Mouse (Mus musculus) ovary, postnatal 14 days (tissue): ENCODE results near the gene Slc51a.
"Not testable (repeated sequence)": the region's sequence is repeated elsewhere in the genome, so short reads cannot be mapped to it uniquely, and the experiment has no call there.

ENCODE experiments used
- DNase-seq: peaks from one replicate; pipeline ENCODE4 v3.0.0; 2022; ENCODE audit warnings: low spot score

Gene Slc51a

DNA sequence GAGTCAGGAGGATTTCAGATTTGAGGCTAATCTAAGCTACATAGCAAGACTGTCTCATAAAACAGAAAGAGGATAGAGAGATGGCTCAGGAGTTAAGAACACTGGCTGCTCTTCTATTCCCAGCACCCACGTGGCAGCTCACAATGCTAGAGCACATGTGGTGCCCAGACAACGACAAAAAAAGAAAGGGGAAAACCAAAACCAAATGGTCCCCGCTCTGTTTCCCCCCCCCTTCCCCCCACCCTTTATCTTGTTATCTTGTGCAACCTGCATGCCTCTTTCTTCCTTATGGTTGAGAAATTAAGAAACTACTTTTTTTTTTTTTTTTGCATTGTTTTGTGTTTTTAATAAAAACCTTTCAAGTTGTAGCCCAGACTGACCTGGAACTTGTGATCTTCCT is 19.2 kb downstream of the Slc51a start:
- no peak for DNase-seq

DNA sequence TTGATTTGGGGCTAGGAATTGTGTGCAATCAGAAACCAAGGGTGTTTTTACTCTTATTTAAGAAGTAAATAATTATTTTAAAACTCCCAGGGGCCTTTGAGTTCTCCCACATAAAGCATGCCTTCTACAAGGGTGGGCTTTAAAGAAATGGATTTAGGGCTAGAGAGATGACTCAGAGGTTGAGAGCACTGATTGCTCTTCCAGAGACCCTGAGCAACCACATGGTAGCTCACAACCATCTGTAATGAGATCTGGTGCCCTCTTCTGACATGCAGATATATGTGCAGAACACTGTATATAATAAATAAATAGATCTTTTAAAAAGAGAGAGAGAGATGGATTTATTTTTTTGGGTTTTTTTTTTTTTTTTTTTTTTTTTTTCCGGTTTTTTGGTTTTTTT is 22.8 kb downstream of the Slc51a start:
- DNase-seq: no peak

DNA sequence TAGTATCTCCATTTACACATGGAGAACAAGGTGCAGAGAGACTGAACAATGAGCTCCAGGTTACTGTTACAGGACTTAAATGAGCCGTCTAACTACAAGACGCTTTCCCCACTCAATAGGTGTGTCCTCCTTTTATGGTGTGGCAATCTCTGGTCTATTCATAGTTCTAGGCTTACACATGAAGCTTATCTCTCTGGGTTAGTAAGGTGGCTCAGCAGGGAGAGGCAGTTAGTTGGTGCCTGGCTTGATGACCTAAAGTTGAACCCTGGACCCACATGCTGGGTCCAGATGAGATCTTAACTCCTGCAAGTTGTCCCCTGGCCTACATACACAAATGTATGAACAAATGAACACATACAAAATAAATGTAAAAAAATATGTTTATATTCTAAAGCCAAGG is 24.3 kb downstream of the Slc51a start:
- no peak for DNase-seq

DNA sequence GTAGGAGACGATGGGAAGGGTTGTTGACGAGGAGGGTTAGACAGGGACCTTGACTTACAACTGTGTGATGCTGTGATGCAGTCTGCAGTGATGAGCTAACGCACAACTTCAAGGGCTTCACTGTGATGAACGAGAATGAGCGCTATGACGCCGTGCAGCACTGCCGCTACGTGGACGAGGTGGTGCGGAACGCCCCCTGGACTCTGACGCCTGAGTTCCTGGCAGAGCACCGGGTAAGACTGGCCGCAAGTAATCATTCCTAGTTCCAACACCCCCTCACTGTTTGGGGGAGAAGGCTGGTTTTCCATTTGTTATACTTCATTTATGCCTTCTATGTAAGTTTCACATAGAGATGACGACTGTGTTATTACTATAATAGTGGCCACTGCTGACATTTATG is 24.7 kb downstream of the Slc51a start:
- no peak for DNase-seq

DNA sequence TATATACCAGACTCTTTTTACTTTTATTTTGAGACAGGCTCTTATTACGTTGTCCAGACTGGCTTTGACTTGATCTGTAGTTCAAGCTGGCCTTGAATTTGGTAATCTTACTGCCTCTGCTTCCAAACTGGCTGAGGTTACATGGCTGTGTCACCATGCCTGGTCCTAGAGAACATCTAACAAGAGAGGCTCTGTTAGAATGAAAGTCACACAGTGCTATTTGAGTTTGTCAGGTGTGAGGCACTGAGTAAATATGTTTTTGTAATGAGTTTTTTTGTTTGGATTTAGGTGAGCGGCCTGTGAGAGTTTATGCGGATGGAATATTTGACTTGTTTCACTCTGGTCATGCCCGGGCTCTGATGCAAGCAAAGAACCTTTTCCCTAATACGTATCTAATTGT is 26.0 kb downstream of the Slc51a start:
- no peak for DNase-seq

DNA sequence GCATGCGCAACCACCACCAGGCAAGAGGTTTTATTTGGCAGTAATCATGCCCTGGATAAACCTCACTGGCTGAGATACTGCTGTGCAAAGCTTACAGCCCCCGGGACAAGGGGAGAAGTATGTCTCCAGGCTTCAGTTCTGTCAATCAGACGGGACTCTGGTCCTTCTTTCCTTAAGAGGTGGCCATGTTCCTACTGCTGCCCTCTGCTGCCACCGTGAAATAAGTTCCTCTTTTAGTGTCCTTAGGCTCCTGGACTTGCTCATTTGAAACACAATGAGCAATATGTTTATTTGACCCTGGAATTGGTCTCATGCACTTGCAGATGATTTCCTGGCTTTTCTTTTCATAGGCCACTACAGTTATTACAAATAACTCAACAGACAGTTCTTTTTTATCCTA is 27.2 kb downstream of the Slc51a start:
- no peak for DNase-seq

DNA sequence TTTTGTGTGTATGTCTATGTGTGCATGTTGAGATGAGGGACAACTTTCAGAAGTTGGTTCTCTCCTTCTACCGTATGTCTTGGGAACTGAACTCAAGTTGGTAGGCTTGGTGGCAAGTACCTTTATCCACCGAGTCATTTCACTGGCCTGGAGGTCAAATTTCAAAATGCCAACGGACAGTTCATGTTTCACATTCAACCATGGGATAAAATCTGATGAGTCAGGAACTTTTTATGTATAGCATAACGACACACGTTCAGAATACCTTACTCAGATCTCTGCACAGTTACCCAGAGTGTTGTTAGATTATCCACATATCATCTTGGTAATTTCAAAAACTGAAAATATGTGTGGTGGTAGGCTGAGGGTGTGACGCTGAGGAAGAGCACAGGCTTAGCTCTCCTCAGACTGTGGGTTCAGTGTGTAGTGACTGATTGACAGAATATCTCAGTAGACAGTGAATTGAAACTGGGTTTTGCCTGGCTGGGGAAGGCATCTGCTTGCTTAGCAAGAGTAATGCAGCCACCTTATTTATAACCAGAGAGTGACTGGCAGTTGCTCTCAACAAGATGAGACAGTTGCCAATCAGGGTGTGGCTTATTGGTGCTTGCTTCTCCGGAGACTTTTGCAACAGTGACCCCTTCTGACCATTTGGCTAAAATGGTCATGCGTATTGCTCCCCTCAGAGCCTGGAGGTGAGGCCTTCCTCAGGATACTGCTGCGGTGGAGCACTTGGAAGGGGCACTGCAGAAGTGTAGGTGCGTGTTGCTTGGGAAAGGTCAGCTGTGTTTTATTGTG is 29.9 kb downstream of the Slc51a start:
- peak; percentile 26 for DNase-seq

DNA sequence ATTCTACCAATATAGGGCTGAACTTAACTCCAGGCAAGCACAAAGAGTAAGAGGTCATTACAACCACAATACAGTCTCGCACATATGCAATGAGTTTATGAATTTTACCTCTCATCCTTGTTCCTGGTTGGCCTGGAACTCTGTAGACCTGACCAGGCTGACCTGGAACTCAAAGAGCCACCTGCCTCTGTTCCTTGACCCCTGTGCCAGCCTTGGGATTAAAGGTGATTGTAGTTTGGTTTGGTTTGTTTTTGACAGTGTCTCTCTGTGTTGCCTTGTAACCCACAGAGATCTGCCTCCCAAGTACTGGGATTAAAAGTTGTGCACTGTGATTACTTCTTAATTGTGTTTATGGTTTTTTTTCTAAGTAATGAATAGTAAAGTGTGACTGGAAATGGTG is 30.9 kb downstream of the Slc51a start:
- DNase-seq: no peak

DNA sequence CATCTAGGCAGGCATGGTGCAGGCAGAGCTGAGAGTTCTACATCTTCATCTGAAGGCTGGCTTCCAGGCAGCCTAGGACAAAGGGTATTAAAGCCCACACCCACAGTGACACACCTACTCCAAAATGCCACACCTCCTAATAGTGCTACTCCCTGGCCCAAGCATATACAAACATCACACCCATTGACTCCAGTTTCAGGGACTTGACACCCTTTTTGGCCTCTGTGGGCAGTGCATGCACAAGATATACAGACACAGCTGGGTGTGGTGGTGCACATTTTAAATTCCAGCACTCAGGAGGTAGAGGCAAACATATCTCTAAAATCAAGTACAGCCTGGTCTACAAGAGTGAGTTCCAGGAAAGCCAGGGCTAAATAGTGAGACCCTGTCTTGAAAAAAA is 31.6 kb downstream of the Slc51a start:
- no peak for DNase-seq

DNA sequence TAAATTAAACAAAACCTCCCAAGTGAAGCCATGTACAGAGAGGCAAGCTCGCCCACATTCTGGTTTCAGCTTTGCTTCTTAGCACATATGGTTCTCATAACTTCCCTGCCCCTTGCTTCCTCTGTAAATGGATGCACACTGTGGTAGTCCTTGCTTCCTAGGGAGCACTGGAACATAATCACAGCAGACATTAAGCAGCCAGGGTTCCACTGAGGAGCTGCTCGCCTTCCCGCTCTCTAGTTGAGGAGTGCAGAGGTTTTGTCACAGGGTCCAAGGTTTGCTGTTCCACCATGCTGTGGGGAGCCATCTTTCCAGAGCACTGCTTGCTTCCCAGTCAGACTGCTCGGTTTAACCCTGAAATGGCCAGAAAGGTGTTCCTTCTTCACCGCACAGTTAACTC is 33.0 kb downstream of the Slc51a start:
- no peak for DNase-seq

DNA sequence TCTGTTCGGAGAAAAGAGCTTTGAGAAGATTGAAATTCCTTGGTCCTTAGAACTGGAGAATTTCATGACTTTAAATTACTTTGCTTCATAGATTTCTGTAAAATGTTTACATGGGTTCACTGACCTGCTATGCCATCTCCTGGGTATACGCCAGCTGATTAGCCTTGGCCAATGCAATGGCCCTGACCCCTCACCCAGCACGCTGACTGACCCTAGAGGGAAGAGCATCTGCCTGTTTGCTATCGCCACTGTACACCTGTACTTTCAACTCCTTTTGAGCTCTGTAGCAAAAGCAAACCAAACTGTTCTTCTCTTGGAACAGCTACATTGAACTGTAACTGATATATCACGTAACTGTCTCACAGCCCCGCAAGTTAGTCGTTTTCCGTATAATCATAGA is 34.6 kb downstream of the Slc51a start:
- no peak for DNase-seq

DNA sequence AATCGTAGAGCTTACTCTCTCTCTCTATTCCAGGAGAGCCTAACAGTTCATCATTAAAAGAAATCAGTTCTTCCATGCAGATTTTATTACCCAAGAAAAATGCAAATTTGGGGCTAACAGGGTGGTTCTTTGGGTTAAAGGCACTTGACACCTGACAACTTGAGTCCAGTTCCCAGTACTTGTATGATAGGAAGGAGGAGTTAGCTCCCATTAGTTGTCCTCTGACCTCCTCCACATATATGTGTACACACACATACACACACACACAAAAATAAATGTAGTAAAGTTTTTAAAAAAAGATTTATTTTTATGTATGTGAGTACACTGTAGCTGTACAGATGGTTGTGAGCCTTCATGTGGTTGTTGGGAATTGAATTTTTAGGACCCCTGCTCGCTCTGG is 37.5 kb downstream of the Slc51a start:
- no peak for DNase-seq

DNA sequence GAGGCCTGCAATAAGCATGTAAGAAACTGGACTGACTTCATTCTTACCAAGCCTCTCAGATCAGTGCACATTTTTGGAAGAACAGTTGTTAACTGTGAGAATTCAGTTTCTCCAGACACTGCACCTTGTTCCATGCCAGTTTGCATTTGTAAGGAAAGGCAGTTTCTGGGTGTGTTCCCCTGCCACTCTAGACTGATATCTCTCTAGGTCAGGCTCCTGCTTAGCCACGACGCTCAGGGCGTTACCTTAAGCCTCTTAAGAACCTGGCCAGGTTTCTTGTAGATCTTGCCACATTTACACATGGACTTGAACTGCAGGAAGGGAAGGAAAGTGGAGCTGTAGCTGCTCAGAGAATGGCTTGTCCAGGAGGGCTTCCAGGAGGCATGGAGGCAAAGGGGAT is 38.0 kb downstream of the Slc51a start:
- no peak for DNase-seq

DNA sequence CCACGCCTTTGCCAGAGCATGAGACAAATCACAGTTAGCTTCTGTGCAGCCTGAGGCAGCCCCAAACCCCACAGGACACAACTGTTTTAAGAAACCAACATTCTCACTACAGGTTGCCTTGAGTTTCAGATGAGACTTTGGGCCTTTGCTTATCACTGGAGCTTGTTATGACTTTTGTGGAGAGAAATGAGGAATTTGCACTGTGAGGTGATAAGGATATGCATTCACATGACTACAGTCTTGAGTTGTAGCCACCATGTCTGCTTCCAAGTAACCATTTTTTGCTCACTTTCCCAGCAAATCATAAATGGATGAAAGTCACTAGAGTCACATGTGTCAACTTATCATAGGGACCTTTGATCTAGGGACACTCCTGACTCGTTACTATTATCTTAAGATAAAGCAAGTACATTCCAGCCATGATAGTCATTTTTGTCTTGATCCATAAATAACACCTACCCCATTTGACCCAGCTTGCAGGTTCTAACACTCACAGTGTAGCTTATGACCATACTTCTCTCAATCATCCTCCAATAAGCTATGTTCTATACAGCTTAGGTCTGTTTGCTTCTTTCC is 41.0 kb downstream of the Slc51a start:
- no peak for DNase-seq

DNA sequence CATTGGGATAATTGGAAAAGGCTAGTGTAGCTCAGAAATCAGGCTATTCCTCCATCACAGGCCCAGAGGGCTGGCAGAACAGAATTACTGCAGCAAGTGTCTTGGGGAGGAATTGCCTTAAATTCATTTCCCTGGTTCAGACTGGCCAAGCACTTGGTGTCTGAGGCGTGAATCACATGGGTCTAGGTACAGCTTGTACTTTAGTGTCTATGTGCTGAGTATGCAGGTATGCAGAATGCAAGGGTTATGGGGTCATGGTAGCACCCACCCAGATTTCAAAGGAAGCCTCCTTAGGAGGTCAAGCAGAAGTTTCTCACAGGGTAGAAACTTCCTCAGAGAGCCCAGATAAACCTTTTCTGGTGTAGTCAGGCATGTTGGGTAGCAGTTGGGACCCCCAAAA is 42.1 kb downstream of the Slc51a start:
- DNase-seq: no peak

DNA sequence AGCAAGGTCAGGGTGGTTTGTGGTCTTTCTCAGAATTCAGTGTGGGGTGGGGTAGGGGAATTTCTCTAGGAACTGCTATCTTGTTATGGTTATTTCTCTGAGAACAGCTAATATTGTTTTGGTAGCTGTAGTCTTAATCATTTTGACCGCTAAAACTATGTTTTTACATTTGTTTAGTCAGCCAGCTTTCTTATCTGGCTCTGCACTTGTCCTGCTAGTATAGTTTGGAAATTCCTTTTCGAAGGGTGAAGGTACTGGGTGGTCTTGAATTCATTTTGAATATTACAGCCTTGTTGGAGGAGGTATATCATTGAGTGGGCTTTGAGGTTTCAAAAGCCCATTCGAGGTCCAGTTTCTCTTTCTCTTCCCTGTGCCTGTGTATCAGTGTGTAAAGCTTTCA is 43.1 kb downstream of the Slc51a start:
- not testable (repeated sequence) for DNase-seq

DNA sequence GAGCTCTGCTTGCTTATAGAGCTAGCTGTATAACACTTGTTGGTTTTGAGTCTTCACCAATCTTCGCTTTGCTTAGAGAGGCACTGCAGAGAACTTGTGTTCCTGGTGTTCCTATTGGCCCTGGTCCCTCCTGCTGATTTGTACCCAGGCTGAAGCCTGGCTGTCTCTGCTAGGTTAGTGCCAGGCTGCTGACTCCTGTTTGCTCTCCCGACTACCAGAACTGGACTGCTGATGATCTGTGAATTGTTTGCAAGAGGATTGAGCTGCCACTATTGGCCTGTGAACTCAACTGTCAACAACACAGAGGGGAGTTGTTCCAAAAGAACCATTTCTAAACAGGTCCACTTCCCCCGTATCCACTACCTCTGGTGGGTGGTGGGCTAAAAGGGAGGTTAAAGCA is 46.2 kb downstream of the Slc51a start:
- no peak for DNase-seq

DNA sequence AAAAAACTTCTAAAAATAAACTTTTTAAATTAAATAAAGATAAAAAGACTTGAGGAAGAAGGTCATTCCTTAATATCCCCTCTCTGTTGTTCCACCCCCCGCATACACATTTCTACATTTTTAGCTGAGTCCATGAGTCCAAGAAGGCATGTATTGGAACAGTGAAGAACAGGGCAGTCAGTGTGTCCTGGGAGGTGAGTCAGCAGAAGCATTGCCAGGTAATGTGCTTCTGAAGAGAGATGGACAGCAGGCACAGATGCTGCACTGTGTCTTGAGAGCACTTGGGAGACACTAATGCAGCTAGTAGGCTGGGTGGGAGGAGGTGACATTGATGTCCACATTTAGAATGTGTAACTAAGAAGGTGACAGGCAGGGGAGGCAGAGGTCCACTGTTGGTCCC is 50.4 kb downstream of the Slc51a start:
- no peak for DNase-seq

DNA sequence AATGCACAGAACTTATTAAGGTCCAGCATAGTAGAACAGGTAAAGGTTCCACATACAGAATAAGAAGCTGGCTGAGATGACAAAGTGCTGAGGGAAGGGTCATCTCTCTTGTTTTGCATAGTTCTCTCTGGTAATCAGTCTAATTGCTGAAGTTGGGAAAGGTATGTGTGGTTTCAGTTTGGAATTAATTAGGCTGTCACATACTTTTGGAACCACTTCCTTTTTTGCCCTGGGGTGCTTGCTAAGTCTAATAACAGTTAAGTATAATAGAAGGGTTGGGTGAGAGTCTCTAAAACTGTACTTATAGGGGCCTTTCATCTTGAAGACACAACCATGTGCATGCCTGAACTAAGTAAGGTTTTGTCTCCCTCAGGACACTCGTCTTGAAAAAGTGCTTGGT is 51.0 kb downstream of the Slc51a start:
- DNase-seq: no peak

DNA sequence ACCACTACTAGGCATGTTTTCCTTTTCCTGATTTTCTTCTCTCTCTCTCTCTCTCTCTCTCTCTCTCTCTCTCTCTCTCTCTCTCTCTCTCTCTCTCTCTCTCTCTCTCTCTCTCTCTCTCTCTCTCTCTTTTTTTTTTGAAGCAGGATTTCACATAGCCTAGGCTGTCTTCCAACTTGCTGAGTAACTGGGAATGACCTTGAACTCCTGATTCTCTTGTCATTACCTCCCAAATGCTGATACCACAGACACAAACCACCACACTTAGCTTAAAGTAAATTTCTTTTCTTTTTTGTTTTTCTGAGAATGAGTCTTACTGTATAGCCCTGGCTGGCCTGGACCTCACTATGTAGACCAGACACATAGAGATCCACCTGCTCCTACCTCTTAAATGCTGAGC is 53.0 kb downstream of the Slc51a start:
- DNase-seq: no peak

DNA sequence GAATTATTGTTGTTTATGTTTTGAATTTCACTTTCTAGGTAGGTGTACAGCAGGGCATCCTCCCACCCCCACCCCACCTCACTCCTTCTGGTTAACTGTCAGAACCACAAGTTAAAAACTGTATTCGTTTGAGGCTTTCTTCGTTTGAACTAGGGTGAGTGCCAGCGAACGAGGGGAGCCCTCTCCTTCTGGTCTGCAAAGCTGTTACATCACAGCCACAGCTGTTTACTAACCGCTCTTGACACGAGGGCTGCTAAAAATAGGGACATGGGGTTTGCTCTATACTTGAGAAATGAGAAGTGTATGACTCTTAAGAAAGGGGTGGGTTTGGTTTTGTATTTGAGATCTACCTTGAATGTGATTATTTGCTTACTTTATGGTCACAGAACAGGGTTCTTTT is 53.6 kb downstream of the Slc51a start:
- DNase-seq: no peak

DNA sequence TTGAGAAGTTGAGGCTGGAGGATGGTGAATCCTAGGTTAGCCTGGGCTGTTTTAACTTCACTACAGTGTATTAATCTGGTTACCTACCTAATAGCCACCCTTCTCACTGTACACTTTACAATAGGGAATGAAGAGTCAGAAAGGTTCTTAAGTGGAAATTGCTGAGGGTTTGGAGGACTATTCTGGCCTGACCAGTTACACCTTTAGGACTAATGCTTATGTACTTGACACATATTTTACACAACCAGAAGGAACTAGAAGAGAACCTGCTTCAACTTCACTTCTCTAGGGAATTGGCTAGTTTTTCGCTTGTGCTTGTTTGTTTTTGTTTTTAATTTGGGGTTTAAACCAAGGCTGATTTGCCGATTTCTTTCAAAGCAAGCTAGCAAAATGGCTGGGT is 54.5 kb downstream of the Slc51a start:
- no peak for DNase-seq

DNA sequence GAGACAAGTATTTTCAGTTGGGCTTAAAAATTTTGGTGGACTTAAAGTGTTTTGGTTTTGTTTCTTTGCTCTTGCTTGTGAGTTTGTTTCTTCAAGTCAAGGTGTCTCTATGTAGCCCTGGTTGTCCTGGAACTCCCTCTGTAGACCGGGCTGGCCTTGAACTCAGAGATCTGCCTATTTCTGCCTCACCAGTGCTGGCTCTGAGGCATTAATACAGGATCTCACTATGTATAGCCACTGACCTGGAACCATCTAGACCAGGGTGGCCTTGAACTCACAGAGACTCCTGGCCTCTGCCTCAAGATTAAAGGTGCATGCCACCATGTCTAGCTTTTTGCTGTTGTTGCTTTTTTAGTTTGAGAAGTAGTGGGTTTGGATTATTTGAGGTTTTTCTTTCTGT is 55.8 kb downstream of the Slc51a start:
- no peak for DNase-seq

DNA sequence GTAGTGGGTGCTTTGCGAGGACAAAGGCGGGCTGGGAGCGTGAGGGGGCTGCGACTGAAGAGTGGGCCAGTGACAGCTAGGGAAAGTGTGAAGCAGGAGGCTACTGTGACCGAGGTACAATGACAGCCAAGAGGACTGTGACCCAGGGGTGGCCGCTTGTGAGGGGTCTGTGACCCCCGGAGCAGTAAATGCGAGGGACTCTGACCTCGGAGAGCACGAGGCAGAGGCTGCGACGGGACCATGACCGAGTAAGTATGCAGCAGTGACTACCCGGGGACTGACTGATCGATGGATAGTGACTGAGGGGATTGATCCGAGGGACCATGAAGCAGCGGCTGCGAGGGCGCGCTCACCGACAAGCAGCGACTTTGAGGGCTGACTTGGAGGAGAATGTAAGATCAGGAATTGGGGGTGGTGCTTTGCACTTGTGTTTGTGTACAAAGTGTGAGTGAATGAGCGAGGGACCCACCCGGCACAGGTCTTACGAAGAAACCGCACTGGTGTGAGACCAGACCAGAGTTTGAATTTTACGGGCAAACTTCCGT is 56.6 kb downstream of the Slc51a start:
- no peak for DNase-seq
